Mouse (Mus musculus): ENCODE results near the gene Psd. TPM values are rescaled to one million over a fixed set of nuclear protein-coding genes. Genes with fewer than 3 reads are reported as not detected.

Psd gene
- total RNA-seq, 2 experiments from 2014 or later = 1.7 to 1.9 TPM

DNA sequence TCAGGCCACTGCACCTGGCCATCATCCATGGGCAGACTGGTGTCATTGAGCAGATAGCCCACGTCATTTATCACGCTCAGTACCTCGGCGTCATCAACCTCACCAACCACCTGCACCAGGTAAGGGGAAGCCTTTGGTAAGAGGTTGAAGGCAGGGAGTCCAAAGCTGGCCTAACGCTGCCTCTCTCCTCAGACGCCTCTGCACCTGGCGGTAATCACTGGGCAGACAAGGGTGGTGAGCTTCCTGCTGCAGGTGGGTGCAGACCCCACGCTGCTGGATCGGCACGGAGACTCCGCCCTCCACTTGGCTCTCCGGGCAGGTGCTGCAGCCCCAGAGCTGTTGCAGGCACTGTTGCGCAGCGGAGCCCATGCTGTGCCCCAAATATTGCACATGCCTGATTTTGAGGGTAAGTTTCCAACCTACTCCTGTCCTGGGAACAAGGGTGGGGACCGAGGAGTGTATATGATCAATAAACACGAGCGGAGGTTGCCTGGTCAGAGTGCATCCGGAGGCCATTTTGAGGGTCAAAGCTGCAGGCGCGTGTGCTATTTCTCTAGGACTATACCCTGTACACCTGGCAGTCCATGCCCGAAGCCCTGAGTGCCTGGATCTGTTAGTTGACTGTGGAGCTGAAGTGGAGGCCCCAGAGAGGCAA lies 17.2 kb downstream of the Psd start:
- intact Hi-C loops (cut with DNase I) = loop anchor here (2.0 to 10.0 kb wide), 2 partner anchors 17 to 135 kb away; partner anchors contain the start of gene Psd
- DNase-seq = no peak

DNA sequence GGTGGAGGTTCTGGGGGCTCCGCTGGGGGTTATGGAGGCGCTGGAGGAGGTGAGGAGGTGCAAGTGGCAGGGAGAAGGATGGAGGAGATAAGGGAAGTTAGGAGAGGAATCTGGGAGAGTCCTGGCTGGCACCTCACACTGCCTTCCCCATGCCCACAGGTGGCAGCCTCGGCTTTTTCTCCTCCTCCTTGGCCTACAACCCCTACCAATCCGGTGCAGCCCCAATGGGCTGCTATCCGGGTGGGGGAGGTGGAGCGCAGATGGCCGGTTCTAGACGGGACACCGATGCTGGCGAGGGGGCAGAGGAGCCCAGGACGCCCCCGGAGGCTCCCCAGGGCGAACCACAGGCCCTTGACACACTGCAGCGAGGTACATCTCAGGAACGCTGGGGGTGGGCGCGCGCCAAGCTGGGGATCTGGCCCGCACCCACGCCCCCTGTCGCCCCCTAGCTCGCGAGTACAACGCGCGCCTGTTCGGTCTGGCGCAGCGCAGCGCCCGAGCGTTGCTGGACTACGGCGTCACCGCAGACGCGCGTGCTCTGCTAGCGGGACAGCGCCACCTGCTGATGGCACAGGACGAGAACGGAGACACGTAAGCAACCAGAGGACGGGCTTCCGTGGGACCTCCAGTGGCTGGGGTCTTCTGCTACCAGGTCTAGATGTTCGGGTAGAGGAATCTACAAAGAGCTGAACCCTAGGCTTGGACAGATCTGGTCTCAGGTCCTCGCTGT lies 18.1 kb downstream of the Psd start:
- intact Hi-C loops (cut with DNase I) = loop anchor here (10.0 kb wide), 1 partner anchor 136 kb away; no protein-coding TSS in a partner anchor
- peak; percentile 90 to 92 for DNase-seq

- intact Hi-C loops (cut with DNase I) = loop anchor here (10.0 kb wide), 1 partner anchor 136 kb away; no protein-coding TSS in a partner anchor
- DNase-seq = no peak
Observed at GRCm38 (mm10) chr19:46308303-46308702, 18.7 kb downstream of the Psd start.

DNA sequence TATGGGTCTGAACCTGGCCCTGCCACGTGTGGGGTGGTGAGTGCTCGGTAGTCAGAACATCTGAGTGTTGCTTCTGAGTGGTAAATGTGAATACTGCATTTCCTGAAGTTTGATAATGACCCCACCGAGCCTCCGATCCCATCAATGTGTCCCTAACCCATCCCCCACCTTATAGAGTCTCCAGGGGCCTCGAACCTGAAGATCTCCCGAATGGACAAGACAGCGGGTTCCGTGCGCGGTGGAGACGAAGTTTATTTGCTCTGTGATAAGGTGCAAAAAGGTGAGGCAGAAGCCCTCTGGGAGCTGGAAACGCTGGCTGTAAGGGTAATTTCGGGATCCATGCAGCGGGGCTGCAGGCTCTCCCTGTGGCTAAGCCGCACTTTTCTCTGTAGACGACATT lies 19.2 kb downstream of the Psd start:
- intact Hi-C loops (cut with DNase I) = loop anchor here (10.0 kb wide), 1 partner anchor 137 kb away; no protein-coding TSS in a partner anchor
- DNase-seq = no peak

- no peak for DNase-seq
- intact Hi-C loops (cut with DNase I) = loop anchor here (10.0 kb wide), 1 partner anchor 138 kb away; no protein-coding TSS in a partner anchor
Observed at GRCm38 (mm10) chr19:46306751-46307289, 20.1 kb downstream of the Psd start.

DNA sequence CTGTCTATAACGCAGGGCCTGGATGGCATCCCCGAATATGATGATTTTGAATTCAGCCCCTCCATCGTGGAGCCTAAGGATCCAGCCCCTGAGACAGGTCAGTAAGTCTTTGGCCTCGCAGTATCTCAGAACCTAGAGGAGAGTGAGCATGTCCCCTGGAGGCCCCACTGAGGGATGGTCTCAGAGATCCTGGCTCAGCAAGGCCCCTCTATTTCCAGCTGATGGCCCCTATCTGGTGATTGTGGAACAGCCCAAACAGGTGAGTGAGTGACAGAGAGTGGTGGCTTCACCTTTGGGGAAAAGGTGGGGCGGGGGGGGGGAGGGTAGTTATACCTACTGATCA lies 20.7 kb downstream of the Psd start:
- intact Hi-C loops (cut with DNase I) = loop anchor here (10.0 kb wide), 1 partner anchor 139 kb away; no protein-coding TSS in a partner anchor
- no peak for DNase-seq

DNA sequence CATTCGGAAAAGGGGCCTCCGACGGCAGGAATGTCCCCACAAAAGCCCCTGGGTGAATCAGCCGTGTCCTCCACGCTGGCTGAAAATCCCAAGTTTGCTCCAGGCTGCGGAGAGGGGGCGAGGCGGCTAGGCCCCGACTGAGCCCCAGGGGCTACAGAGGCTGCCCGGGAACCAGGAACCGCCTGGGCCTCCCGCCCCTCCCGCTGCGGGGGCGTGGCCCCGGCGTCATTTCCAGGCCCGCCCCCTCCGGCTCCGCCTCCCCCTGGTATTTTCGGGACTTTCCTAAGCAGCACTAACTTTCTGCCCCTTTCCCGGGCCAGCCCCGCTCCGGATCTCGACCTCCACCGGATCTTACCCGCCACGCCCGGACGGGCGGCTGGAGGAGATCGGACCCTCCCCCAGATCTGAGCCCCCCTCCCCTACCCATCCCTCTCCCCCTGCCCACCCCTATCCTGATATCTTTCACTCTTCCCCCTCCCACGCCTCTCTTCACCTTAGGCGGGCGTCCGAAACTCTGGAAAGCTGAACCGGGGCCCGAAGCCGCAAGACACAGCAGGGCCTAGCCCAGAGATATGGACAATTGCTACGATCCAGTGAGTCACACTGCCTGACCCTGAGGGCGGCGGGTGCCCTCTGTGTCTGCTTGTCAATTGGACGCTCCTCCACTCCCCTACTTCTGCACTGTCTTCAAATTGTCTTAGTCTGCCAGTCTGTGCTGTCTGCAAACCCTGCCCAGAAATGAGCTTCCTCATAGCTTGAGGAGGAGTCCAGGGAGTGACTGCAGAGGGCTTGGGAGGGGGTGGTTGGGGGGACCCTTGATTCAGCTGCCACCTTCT lies 21.3 kb downstream of the Psd start:
- intact Hi-C loops (cut with DNase I) = loop anchor here (2.0 to 10.0 kb wide), 3 partner anchors 63 to 171 kb away; no protein-coding TSS in a partner anchor

DNA sequence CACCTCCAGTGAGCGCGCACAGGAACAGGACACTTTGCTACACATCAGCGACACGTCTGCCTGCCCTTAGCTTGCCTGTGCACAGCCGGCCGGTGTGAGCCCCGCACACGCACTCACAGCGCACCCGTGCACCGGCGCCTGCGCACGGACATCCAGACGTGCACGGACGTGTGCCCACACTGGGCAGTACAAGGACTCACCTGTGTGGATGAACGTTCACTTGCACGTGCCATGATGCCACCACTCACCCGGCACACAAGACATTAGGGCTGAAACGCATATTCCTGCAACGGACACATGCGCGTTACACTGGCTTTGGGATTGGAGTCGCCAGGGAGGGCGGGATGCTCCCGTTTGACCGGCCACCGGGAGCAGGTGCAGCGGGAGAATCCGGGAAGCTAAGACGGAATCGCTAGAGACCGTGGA lies 22.0 kb downstream of the Psd start:
- intact Hi-C loops (cut with DNase I) = loop anchor here (2.0 to 10.0 kb wide), 3 partner anchors 64 to 170 kb away; no protein-coding TSS in a partner anchor
- DNase-seq = no peak

More for the DNA sequence above, 21.3 kb downstream of the Psd start:
- peak; percentile 93 to 95 for DNase-seq

- intact Hi-C loops (cut with DNase I) = loop anchor here (2.0 to 10.0 kb wide), 3 partner anchors 64 to 170 kb away; no protein-coding TSS in a partner anchor
- peak; percentile 94 to 95 for DNase-seq
Observed at GRCm38 (mm10) chr19:46304216-46304841, 22.6 kb downstream of the Psd start, which contains the start of gene Nfkb2. Gene Nfkb2 (plus strand): TSS chr19:46304320.

- no peak for DNase-seq
Observed at GRCm38 (mm10) chr19:46303251-46304215, 23.4 kb downstream of the Psd start.

GRCm38 (mm10) chr19:46302551-46302950 lies 24.4 kb downstream of the Psd start:
- intact Hi-C loops (cut with DNase I) = loop anchor here (10.0 kb wide), 1 partner anchor 142 kb away; no protein-coding TSS in a partner anchor
- no peak for DNase-seq

More at GRCm38 (mm10) chr19:46303251-46304215, 23.4 kb downstream of the Psd start:
- intact Hi-C loops (cut with DNase I) = loop anchor here (2.0 to 10.0 kb wide), 3 partner anchors 65 to 169 kb away; no protein-coding TSS in a partner anchor

DNA sequence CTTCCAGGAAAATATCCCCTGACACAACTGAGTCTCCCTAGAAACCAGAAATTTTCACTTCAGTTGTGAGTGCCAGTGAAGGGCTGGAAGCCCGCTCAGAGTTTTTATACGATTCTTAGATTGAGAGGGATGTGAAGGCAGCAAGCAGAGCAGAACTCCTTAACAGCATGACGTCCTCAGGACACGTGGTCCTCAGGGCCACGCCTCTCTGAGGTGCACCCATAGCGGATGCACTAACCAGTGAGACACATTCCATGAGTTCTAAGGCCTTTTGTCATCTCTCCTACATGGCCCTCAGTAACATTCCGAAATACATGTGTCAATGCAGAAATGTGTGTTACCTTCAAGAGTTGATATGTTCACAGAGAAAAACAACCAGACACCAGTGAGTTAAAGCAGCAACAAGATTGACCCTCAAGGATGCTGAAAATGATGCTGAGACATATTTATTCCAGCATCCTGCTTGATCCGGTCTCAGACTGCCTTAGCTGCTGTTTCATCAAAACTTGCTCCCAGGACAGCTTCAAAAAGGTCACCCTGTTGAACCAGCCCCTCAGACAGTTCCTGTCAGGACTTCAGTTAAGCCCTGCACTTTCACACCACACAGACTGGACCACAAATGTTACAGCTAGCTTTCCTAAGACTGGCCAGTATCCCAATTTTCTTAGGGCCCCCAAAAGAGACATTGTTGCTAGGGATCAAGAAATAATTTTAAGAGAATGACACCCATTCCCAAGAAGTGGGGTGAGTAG lies 26.5 kb downstream of the Psd start:
- intact Hi-C loops (cut with DNase I) = loop anchor here (10.0 kb wide), 1 partner anchor 144 kb away; no protein-coding TSS in a partner anchor
- DNase-seq = no peak

DNA sequence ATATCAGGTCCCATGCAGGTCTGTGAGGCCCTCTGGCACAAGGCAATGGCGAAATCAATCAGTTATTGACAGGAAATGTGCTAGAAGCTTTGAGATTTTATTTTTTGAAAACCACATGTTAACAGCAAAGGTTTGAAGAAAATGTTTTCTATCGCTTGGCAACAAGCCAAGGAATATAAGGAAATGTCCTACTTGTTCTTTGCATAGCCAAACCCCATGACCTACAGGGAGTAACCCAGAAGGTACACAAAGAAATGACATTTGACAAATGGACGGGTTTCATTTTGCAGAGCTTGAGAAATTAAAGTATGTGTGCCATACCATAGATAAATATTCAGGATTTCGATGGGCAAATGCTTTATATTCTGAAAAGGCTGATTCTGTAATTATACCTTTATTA lies 30.0 kb downstream of the Psd start:
- DNase-seq = no peak
- intact Hi-C loops (cut with DNase I) = no loop called here

DNA sequence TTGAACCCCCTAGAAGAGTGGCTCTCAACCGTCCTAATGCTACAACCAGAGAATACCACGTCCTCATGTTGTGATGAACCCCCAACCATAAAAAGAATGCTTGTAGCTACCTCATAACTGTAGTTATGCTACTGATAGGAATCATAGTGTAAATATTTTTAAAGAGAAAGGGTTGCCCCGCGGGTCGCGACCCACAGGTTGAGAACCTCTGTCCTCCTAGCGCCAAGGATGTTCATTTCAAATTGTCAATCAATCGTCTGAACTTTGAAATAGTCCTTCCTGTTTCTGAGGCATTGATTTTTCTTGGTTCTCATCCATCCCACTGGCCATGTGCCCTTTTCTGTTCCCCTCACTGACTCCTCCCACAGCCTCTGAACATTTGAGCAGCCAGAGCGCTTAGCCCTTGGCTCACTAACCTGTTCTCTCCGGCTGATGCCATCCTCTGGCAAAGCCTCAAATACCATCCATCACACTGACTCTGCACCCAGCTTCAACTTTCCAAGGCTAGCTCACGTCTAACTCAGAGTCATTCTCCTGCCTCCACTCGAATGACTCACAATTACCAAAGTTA lies 36.3 kb downstream of the Psd start:
- intact Hi-C loops (cut with DNase I) = no loop called here
- DNase-seq = no peak

DNA sequence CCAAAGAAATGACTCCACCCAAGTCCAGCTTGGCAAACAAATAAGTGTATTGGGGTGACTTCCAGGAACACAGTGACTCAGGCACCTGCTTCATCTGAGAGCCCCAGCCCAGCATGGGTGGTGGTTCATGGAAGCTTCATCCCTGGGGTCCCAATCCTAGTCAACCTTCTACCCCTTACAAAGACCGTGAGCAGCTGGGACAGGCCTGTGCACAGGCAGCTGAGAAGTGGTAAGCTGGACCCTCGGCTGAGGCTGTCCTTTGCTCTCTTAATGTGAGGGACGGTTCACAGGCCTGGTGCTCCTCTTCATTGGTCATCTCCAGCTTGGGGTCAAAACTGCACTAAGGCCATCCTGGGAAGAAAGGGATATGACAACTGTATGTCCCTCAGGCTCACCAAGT lies 39.4 kb downstream of the Psd start:
- DNase-seq = no peak
- intact Hi-C loops (cut with DNase I) = no loop called here

GRCm38 (mm10) chr19:46286926-46287325 lies 40.0 kb downstream of the Psd start:
- intact Hi-C loops (cut with DNase I) = no loop called here
- DNase-seq = no peak

GRCm38 (mm10) chr19:46286047-46286446 lies 40.9 kb downstream of the Psd start:
- DNase-seq = peak; percentile 36 to 47
- intact Hi-C loops (cut with DNase I) = no loop called here
